In genomic region chr19:25574981-25575814, GRCm38 (mm10) we compare ENCODE assay signal across 11 mouse cellular contexts. TPM values are rescaled to one million over a fixed set of nuclear protein-coding genes. Genes with fewer than 3 reads are reported as not detected.
DNase-seq lines count a peak whose midpoint lies in the region; ATAC-seq and TF ChIP-seq lines count a peak whose summit lies in the region.
"Had no signal": no experiment of that assay in that cellular context is flagged by ENCODE, and none has a peak within 500 bp of the region (broad histone marks: within the 10 kb centered on the region; RNA-seq: fewer than 3 reads in every experiment).

No protein-coding gene starts in this region.

- H3K9ac ChIP-seq in forebrain, embryonic 12.5 days = no peak overlapping the region
- H3K9ac ChIP-seq in forebrain, postnatal 0 days = no peak overlapping the region
- H3K9ac ChIP-seq in lung, postnatal 0 days (replicated peaks; ENCODE audit: low read depth) = no peak overlapping the region
- no peak overlapping the region for H3K9ac ChIP-seq in liver, embryonic 12.5 days
- no peak overlapping the region for H3K9ac ChIP-seq in stomach, embryonic 16.5 days (ENCODE audit: low read length)
- H3K9ac ChIP-seq: limb, embryonic 15.5 days had no signal

- ATAC-seq in forebrain, embryonic 12.5 days (ENCODE audit: low FRiP score) = no peak
- no peak for ATAC-seq in forebrain, postnatal 0 days
- peak; percentile 52 for ATAC-seq in lung, postnatal 0 days
- no peak for ATAC-seq in liver, embryonic 12.5 days
- ATAC-seq in stomach, embryonic 16.5 days (ENCODE audit: insufficient read depth, low FRiP score) = no peak
- ATAC-seq: Patski had no signal

- no peak overlapping the region for H3K27ac ChIP-seq in forebrain, embryonic 12.5 days
- no peak overlapping the region for H3K27ac ChIP-seq in forebrain, postnatal 0 days (ENCODE audit: low read depth, low read length)
- H3K27ac ChIP-seq in lung, postnatal 0 days (ENCODE audit: low read length) = no peak overlapping the region
- H3K27ac ChIP-seq in liver, embryonic 12.5 days = no peak overlapping the region
- H3K27ac ChIP-seq in stomach, embryonic 16.5 days (ENCODE audit: low read length) = no peak overlapping the region
- H3K27ac ChIP-seq: limb, embryonic 15.5 days had no signal

- H3K4me1 ChIP-seq in forebrain, embryonic 12.5 days = peaks cover 20% of the 10 kb centered on the region
- no peaks in the 10 kb centered on the region for H3K4me1 ChIP-seq in forebrain, postnatal 0 days (ENCODE audit: insufficient read depth)
- H3K4me1 ChIP-seq in lung, postnatal 0 days (ENCODE audit: insufficient read depth, low read depth, low read length) = no peaks in the 10 kb centered on the region
- H3K4me1 ChIP-seq in lung, adult 2 months (ENCODE audit: control insufficient read depth, insufficient read depth, low read length) = no peaks in the 10 kb centered on the region
- H3K4me1 ChIP-seq in liver, embryonic 12.5 days = no peaks in the 10 kb centered on the region
- 0 out of 2 replicates have a peak, but pooled peaks cover 6% of the 10 kb centered on the region for H3K4me1 ChIP-seq in stomach, embryonic 16.5 days (ENCODE audit: control insufficient read depth, insufficient read depth, low read length)
- H3K4me1 ChIP-seq: limb, embryonic 15.5 days had no signal

- no peak for TF ChIP-seq POLR2A in lung, adult 2 months (IDR thresholded peaks at IDR 0.05; ENCODE audit: borderline replicate concordance, extremely low read depth, low read depth, low read length)

- H3K4me2 ChIP-seq in forebrain, embryonic 12.5 days = peak overlapping the region; percentile 23
- no peak overlapping the region for H3K4me2 ChIP-seq in forebrain, postnatal 0 days (ENCODE audit: low read depth)
- no peak overlapping the region for H3K4me2 ChIP-seq in lung, postnatal 0 days (replicated peaks; ENCODE audit: low read depth, low read length)
- peak overlapping the region; percentile 35 for H3K4me2 ChIP-seq in liver, embryonic 12.5 days
- H3K4me2 ChIP-seq in stomach, embryonic 16.5 days (ENCODE audit: low read depth, low read length) = peak overlapping the region; percentile 39
- H3K4me2 ChIP-seq: limb, embryonic 15.5 days had no signal

- no peaks in the 10 kb centered on the region for H3K36me3 ChIP-seq in forebrain, embryonic 12.5 days (replicated peaks)
- no peaks in the 10 kb centered on the region for H3K36me3 ChIP-seq in forebrain, postnatal 0 days (ENCODE audit: insufficient read depth)
- H3K36me3 ChIP-seq in lung, postnatal 0 days (ENCODE audit: insufficient read depth, low read length) = no peaks in the 10 kb centered on the region
- no peaks in the 10 kb centered on the region for H3K36me3 ChIP-seq in liver, embryonic 12.5 days
- H3K36me3 ChIP-seq in stomach, embryonic 16.5 days (ENCODE audit: control insufficient read depth, insufficient read depth, low read length) = no peaks in the 10 kb centered on the region
- H3K36me3 ChIP-seq: limb, embryonic 15.5 days had no signal

- DNase-seq in forebrain, postnatal 0 days = no peak
- DNase-seq in lung, postnatal 0 days (ENCODE audit: low spot score) = peak; percentile 36
- DNase-seq in lung, adult 2 months = no peak
- DNase-seq in cerebellum, adult 8-10 months = no peak
- no peak for DNase-seq in lung, adult 18-20 months
- DNase-seq: kidney, adult 8-10 months had no signal

- H3K9me3 ChIP-seq in forebrain, embryonic 12.5 days = no peaks in the 10 kb centered on the region
- no peaks in the 10 kb centered on the region for H3K9me3 ChIP-seq in forebrain, postnatal 0 days (ENCODE audit: low read length)
- no peaks in the 10 kb centered on the region for H3K9me3 ChIP-seq in lung, postnatal 0 days (ENCODE audit: low read length)
- H3K9me3 ChIP-seq in liver, embryonic 12.5 days (replicated peaks) = no peaks in the 10 kb centered on the region
- no peaks in the 10 kb centered on the region for H3K9me3 ChIP-seq in stomach, embryonic 16.5 days (replicated peaks; ENCODE audit: control insufficient read depth, low read length)
- H3K9me3 ChIP-seq: limb, embryonic 15.5 days had no signal

- TF ChIP-seq EP300 in lung, postnatal 0 days (IDR thresholded peaks at IDR 0.05) = no peak

- H3K27me3 ChIP-seq in forebrain, embryonic 12.5 days = peaks cover 37% of the 10 kb centered on the region
- H3K27me3 ChIP-seq in forebrain, postnatal 0 days (ENCODE audit: insufficient read depth, low read length) = no peaks in the 10 kb centered on the region
- peaks cover 15% of the 10 kb centered on the region; the same call in 1 of the 2 replicates for H3K27me3 ChIP-seq in lung, postnatal 0 days (replicated peaks; ENCODE audit: insufficient read depth, low read length)
- peaks cover 63% of the 10 kb centered on the region for H3K27me3 ChIP-seq in liver, embryonic 12.5 days (replicated peaks)
- H3K27me3 ChIP-seq in stomach, embryonic 16.5 days (ENCODE audit: control insufficient read depth, insufficient read depth, low read length) = peaks cover 9% of the 10 kb centered on the region; the same call in 1 of the 2 replicates

- H3K4me3 ChIP-seq in forebrain, embryonic 12.5 days (replicated peaks) = no peak overlapping the region
- no peak overlapping the region for H3K4me3 ChIP-seq in forebrain, postnatal 0 days (ENCODE audit: low read depth, low read length)
- H3K4me3 ChIP-seq in lung, postnatal 0 days (ENCODE audit: low read depth, low read length) = no peak overlapping the region
- H3K4me3 ChIP-seq in lung, adult 2 months (replicated peaks; ENCODE audit: extremely low read depth, low read depth, low read length) = no peak overlapping the region
- no peak overlapping the region for H3K4me3 ChIP-seq in liver, embryonic 12.5 days
- no peak overlapping the region for H3K4me3 ChIP-seq in stomach, embryonic 16.5 days (replicated peaks; ENCODE audit: low read length)
- H3K4me3 ChIP-seq: limb, embryonic 15.5 days had no signal

- no peak for TF ChIP-seq CTCF in forebrain, postnatal 0 days (IDR thresholded peaks at IDR 0.05; ENCODE audit: low read depth)
- no peak for TF ChIP-seq CTCF in lung, postnatal 0 days (IDR thresholded peaks at IDR 0.05)
- TF ChIP-seq CTCF in lung, adult 2 months (IDR thresholded peaks at IDR 0.05; ENCODE audit: insufficient read depth, low read length) = no peak

- 13% methylated on average over 17 of the region's 17 CpGs for WGBS in forebrain, embryonic 12.5 days
- WGBS in forebrain, postnatal 0 days = 18% methylated on average over 17 of the region's 17 CpGs
- WGBS in lung, postnatal 0 days = 1% methylated on average over 17 of the region's 17 CpGs
- WGBS in lung, adult 2 months = 5% methylated on average over 17 of the region's 17 CpGs
- WGBS in liver, embryonic 12.5 days (ENCODE audit: insufficient replicate concordance) = 8% methylated on average over 17 of the region's 17 CpGs
- WGBS in stomach, embryonic 16.5 days = 3% methylated on average over 17 of the region's 17 CpGs

RNA-seq across cellular contexts. Expression of gene Dmrt3, which starts 34.9 kb away (rescaled TPM):
- 11.8 and 18.9 TPM in 2 replicates for polyA plus RNA-seq in forebrain, embryonic 12.5 days (2016; fragmentation: Nextera tagmentation; extraction: Ambion mirVana)
- 1.5 and 1.8 TPM in 2 replicates for total RNA-seq in forebrain, postnatal 0 days (2014; rRNA removed)
- polyA plus RNA-seq in forebrain, postnatal 0 days (2015; fragmentation: Nextera tagmentation; extraction: Ambion mirVana) = 1.5 and 2.1 TPM in 2 replicates
- polyA plus RNA-seq in lung, postnatal 0 days (2015; fragmentation: Nextera tagmentation; extraction: Ambion mirVana) = 0.07 and 0.24 TPM in 2 replicates
- polyA plus RNA-seq in lung, adult 2 months (2012; rRNA removed) = 0.42 and 1.0 TPM in 2 replicates
- not detected in 2 replicates for polyA plus RNA-seq in liver, embryonic 12.5 days (2016; fragmentation: Nextera tagmentation; extraction: Ambion mirVana)
- polyA plus RNA-seq in stomach, embryonic 16.5 days (2015; fragmentation: Nextera tagmentation; extraction: Ambion mirVana) = 0.19 and 0.27 TPM in 2 replicates
- polyA plus RNA-seq: Patski had no signal

Comparison
In these comparisons a context has a peak if more than half of its experiments do, and no peak if none do; other contexts are left out.
1. H3K4me2 ChIP-seq: peak in forebrain, embryonic 12.5 days (single experiment), liver, embryonic 12.5 days (single experiment) and stomach, embryonic 16.5 days (single experiment); none in forebrain, postnatal 0 days (single experiment) and lung, postnatal 0 days (single experiment).